Mouse (Mus musculus) myocyte (in vitro differentiated cells): ENCODE measurements around the gene Snrpg.
A peak's percentile ranks its signal among the peaks of the same experiment; 100 is the strongest.

Source experiments
- CEBPB ChIP-seq: IDR thresholded peaks from 2 replicates; pipeline ENCODE4 v1.6.1; 2011; ENCODE audit warnings: mild to moderate bottlenecking, moderate library complexity; ENCODE audit not compliant: poor library complexity, insufficient read depth, severe bottlenecking
- E2F4 ChIP-seq: IDR thresholded peaks from one replicate; pipeline ENCODE4 v1.6.1; 2011; ENCODE audit warnings: mild to moderate bottlenecking, control low read depth, moderate library complexity; ENCODE audit not compliant: insufficient read depth
- MAX ChIP-seq: IDR thresholded peaks from one replicate; pipeline ENCODE4 v1.6.1; 2011; ENCODE audit warnings: low read depth, mild to moderate bottlenecking, control low read depth
- MYOD1 ChIP-seq, 3 experiments: IDR thresholded peaks; one replicate each; pipeline ENCODE4 v1.6.1; 2011; ENCODE audit warnings: control low read depth in 2 of 3, low read depth in 2 of 3, mild to moderate bottlenecking in 2 of 3, moderate library complexity in 1 of 3; ENCODE audit not compliant: insufficient read length in 2 of 3, control insufficient read depth in 1 of 3
- MYOG ChIP-seq, 3 experiments: IDR thresholded peaks; one replicate each; pipeline ENCODE4 v1.6.1; 2011; ENCODE audit warnings: control low read depth in 2 of 3, low read depth in 2 of 3, mild to moderate bottlenecking in 2 of 3; ENCODE audit not compliant: insufficient read length in 2 of 3, control insufficient read depth in 1 of 3, insufficient read depth in 1 of 3
- POLR2A ChIP-seq: IDR thresholded peaks from one replicate; pipeline ENCODE4 v1.6.1; 2011; ENCODE audit warnings: low read depth, mild to moderate bottlenecking, control low read depth, moderate library complexity; ENCODE audit not compliant: insufficient read length
- POLR2AphosphoS2 ChIP-seq: IDR thresholded peaks from one replicate; pipeline ENCODE4 v1.6.1; 2011; ENCODE audit warnings: low read depth, control low read depth; ENCODE audit not compliant: insufficient read length
- USF1 ChIP-seq: IDR thresholded peaks from one replicate; pipeline ENCODE4 v1.6.1; 2011; ENCODE audit warnings: low read depth, mild to moderate bottlenecking, control low read depth, moderate library complexity

- TF ChIP-seq POLR2A (no peak), E2F4 (no peak), MYOG (IDR thresholded peaks at IDR 0.05; ENCODE audit: control insufficient read depth in 1 of 3, insufficient read depth in 1 of 3, insufficient read length in 2 of 3, low read depth in 2 of 3) (peak in 1 of 3 experiments; percentile 32), POLR2AphosphoS2 (no peak), MAX (no peak), MYOD1 (IDR thresholded peaks at IDR 0.05; ENCODE audit: control insufficient read depth in 1 of 3, insufficient read length in 2 of 3, low read depth in 2 of 3) (peak in 1 of 3 experiments; percentile 34), CEBPB (no peak), USF1 (no peak)
These were observed 4.8 kb upstream of the Snrpg start for GRCm38 (mm10) chr6:86366125-86366852.
